Mouse (Mus musculus) MEL (cell line): ENCODE data around the gene Celf2.

Experiments
- ETS1 ChIP-seq: IDR thresholded peaks from 2 replicates; pipeline ENCODE4 v1.6.1; 2012; ENCODE audit warnings: low read depth, mild to moderate bottlenecking, inconsistent platforms, low read length, improper control_type of control experiment, moderate library complexity
- NELFE ChIP-seq: IDR thresholded peaks from 2 replicates; pipeline ENCODE4 v1.6.1; 2011; ENCODE audit warnings: low read depth, low read length, improper control_type of control experiment
- POLR2A ChIP-seq, 2 experiments: IDR thresholded peaks; 2 replicates each; pipeline ENCODE4 v1.6.1; 2011 to 2012; ENCODE audit warnings: low read length in 2 of 2, mild to moderate bottlenecking in 2 of 2, control low read depth in 1 of 2, improper control_type of control experiment in 1 of 2, low read depth in 1 of 2, moderate library complexity in 1 of 2; ENCODE audit not compliant: control insufficient read depth in 1 of 2, insufficient read depth in 1 of 2, poor library complexity in 1 of 2

DNA sequence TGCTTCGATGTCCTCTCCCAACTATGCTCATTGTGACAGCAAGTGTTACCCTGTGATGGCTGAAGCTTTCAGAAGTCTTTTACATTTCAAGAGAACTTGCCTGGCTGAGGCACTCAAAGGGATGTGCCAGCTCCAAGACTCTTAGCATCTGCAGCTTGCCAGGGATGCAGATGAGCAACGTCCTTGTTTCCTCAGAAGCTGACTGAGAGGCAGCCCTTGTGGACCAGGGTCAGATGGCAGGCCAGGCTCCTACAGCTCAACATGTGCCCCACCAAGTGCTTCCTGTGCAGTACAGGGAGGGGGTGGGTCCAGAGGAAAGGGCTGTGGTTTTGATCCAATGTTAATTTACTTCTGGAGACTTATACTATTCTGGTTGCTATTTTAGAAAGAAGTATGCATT is 285.8 kb downstream of the Celf2 start:
- TF ChIP-seq ETS1 (no peak), NELFE (no peak), POLR2A (IDR thresholded peaks at IDR 0.05; ENCODE audit: control insufficient read depth in 1 of 2, insufficient read depth in 1 of 2, low read depth in 1 of 2, low read length in 2 of 2, poor library complexity in 1 of 2) (no peak)
